Mouse (Mus musculus): ENCODE measurements around the gene Ccdc85c.

- TF ChIP-seq CTCF (IDR thresholded peaks at IDR 0.05; ENCODE audit: borderline replicate concordance, extremely low read depth, insufficient read depth, insufficient read length) (no peak), POLR2A (IDR thresholded peaks at IDR 0.05; ENCODE audit: borderline replicate concordance, extremely low read depth, insufficient read depth, insufficient read length, poor library complexity, severe bottlenecking) (no peak)
These were observed 1.5 kb downstream of the Ccdc85c start for GRCm38 (mm10) chr12:108273466-108274312.

Data from brain, embryonic 14.5 days (tissue).